Mouse (Mus musculus): ENCODE results near the gene Mtch1.

Gene Mtch1

GRCm38 (mm10) chr17:29305058-29305806 lies 42.5 kb downstream of the Mtch1 start:
- peak; percentile 67 to 72 for DNase-seq (ENCODE audit: low spot score in 2 of 2)

DNA sequence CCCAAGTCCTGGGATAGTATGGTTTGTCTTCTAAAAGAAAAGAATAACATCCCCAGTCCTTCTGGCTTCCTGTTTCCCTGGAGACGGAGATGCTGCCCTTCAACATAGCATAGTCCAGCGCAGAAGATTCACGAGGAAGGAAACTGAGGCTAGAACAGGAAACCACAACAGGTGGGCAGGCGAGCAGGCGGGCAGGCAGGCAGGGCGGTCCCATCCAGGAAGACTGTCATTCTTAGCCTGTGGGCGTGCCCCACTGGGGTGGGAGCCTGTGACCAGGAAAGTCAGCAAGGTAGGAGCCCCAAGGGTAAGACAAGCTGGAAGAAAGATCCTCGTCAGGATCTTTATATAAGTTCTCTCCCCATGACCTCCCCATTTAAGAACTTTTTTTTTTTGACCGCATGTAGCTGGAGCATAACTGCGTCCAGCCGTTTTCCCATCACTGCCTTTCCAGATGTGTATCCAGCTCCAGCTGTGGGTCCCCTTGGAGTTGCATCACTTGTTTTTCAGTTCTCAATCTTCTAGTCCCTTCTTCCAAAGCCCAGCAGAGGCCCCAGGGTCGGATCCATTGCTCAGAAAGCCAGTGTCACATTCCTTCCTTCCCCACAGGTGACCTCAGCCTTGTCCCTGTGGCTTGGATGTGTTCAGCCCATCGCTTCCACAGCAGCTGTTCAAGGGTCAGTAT lies 43.2 kb downstream of the Mtch1 start:
- peak; percentile 90 to 91 for DNase-seq (ENCODE audit: low spot score in 2 of 2)

DNA sequence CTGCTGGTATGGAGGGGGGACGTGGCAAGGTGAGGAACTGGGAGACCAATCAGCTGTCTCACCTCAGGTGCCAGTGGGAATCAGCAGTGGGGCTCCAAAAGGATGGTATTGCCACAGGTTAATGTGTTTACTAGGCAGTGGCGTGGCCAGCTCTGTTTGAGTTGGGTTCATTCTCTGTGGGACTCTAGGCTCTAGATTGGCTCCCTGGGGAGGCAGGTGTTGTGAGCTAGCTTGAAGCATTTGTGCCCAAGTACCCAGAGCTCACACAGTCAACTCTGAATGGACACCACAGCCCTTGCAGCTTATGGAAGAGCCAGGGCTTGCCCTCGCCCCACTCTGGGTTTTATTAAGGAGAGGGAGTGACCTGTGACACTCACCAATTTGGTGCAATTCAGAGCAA lies 43.9 kb downstream of the Mtch1 start:
- peak; percentile 66 to 69 for DNase-seq (ENCODE audit: low spot score in 2 of 2)

DNA sequence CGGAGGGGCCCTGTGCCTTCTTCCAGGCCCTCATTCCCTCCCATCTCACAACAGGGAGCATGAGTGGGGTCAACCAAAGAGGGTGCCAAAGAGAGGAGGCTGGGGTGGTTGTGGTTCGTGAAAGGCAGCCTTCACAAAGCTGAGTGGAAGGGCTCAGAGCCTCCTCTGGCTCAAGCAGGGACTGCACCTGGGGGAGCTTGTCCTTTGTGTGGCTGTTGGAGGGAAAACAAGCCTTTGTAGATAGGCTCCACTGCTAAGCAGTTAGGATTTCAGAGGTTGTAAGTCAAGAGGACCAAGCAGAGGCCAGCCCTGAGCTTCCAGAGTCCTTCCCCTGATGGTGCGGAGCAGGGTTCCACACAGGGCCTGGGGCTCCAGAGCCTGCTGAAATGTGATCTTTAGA lies 44.6 kb downstream of the Mtch1 start:
- DNase-seq (ENCODE audit: low spot score in 2 of 2): peak; percentile 49 to 64

DNA sequence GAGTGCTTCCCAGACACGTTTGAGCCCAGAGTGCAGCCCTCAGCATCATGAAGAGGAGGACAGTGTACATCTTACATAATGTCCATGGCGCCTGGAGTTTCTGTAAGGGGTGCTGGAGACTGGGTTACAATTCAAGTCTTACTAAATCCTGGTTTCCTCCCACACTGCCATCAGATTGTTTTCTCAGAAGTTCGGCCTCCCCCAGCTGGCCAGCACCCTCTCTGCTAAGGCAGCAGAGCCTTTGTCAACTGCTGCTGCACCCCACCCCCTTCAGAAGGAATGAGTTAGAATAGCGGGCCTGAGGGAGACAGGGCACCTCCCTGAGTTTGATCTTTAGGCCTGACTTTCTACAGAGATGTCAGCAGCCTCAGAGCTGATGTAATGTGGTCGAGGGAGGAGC lies 45.6 kb downstream of the Mtch1 start:
- DNase-seq (ENCODE audit: low spot score in 2 of 2): no peak

GRCm38 (mm10) chr17:29301421-29301820 lies 46.3 kb downstream of the Mtch1 start:
- DNase-seq (ENCODE audit: low spot score in 2 of 2): no peak

DNA sequence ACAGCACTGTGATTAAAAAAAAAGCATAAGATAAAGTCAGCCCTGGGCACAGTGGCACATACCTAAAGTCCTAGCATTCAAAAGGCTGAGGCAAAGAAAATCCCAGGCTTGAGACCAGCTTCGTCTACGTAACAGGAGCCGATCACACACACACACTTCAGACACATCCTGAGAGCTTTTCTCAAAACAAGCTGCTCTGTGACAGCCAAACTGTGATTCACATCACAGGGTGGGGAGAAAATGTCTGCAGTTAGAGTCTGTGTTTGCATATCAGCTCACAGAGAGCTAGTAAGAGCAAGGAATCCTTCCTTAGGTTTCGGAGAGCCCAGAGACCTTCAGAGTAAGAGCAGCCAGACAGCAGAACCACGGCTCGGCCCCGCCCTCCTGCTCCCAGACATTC lies 46.8 kb downstream of the Mtch1 start:
- DNase-seq (ENCODE audit: low spot score in 2 of 2): no peak

DNA sequence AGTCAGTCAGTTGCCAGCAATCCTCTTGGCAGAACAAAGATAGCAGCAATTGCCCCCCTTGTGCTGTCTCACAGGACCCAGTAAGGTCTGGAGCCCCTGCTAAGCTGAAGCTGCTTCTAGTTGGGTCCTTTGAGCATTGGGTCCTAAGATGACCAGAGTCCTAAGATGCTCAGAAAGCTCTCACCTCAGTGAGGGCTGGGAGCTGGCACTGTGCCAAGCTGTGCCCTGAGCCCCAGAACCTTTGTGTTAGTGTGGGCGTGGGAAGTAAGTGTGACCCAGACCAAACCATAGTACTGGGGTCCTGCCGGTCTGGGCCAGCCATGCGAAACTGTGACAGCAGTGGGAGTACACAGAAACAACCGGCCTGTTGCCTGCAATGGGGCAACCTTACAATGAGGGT lies 48.5 kb downstream of the Mtch1 start:
- no peak for DNase-seq (ENCODE audit: low spot score in 2 of 2)

DNA sequence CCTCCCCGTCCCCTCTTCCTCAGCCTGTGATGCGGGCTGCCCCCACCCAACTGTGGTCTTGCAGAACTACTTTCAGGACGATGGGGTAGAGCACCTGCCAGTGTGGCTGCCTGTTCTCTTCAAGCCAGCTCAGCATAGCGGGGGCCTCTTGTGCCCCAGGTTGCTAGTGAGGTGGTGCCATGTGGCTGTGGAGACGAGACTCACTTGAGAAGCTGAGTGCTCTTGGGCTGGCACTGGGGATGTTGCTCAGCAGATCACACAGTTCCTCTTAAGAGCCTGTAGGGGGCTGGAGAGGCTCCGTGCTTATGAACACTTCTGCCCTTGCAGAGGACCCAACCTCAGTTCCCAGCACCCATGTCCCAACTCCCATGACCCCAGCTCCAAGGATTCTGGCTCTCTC lies 49.9 kb downstream of the Mtch1 start:
- DNase-seq (ENCODE audit: low spot score in 2 of 2): no peak

GRCm38 (mm10) chr17:29297321-29297720 lies 50.4 kb downstream of the Mtch1 start:
- DNase-seq (ENCODE audit: low spot score in 2 of 2): no peak

DNA sequence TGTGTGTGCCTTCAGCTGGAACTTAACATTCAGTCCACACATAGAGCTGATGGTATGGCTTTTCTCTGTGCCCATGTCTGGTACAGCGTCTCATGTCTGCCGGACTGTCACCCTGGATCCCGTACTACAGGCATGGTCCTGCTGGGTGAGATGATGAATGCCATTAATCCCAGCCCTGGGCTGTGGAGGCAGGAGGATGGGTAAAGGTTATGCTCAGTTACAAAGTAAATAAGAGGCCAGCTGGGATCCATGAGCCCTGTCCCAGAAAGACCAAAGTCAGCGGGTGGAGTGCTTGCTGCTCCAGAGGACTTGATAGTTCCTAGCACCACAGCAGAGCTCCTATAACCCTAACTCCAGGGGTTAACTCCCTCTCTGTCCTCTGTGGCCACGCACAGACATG lies 51.9 kb downstream of the Mtch1 start:
- DNase-seq (ENCODE audit: low spot score in 2 of 2): no peak

GRCm38 (mm10) chr17:29293807-29294605 lies 53.7 kb downstream of the Mtch1 start:
- DNase-seq (ENCODE audit: low spot score in 2 of 2): no peak

DNA sequence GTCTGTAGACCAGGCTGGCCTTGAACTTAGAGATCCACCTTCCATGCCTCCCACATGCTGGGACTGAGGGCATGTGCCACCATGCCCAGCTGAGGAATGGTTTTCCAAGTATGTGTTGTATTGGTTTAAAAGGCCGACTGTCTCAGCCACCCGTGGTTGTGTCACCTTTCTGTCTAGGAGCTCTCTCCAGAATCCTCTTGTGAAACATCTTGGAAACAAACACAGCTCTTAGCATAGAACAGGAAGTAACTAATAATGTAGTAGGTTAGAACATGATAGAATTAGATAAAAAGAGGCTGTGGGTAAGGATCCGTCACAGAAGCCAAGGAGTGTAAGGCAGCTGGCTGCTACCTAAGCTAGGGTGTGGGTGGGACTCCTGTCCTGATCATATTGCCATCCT lies 54.7 kb downstream of the Mtch1 start:
- DNase-seq (ENCODE audit: low spot score in 2 of 2): no peak

DNA sequence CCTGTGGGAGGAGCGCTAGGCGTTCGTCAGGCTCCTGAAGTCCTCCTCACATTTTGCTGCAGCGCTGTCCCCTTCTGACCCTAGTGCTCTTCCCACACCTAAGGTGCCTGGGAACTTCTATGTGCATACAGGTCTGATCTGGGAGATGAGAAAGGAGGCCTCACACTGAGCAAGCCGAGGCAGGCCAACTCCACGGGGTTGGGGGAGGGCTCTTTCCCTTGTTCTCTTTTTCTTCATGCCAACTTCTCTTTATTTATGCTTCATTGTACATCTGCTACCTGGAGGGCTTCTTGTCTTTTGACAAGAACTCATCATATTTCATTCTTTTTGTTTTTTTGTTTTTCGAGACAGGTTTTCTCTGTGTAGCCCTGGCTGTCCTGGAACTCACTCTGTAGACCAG lies 55.9 kb downstream of the Mtch1 start:
- DNase-seq (ENCODE audit: low spot score in 2 of 2): peak; percentile 47 to 55

DNA sequence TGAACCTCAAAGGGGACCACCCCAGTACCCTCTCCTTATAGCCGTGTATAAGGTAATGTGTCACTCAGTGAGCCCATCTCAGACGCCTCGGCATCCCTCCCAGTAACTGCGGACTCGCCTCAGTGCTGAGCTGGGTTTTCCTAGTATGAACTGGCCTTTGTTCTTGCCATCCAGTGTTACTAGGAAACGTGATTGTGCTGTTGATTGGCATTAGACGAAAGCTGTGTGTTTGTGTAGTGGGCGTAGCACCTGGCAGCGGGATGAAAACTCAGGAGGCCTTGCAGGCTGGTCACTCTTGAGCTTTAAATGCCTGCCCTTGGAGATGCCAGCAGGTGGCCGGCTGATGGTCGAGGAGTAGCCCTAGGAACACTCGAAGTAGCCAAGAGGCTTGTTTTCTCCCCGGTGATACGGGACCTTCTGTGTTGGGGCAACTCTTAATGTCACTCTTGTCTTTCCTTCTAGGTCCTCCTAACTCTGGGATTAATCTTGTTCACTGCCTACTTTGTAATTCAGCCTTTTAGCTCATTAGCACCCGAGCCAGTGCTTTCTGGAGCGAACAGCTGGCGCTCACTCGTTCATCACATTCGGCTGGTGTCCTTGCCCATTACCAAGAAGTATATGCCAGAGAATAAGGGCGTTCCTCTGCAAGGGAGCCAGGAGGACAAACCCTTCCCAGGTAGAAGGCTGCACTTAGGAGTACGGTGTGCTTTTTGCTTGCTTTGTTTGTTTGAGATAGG lies 65.3 kb downstream of the Mtch1 start:
- DNase-seq (ENCODE audit: low spot score in 2 of 2): no peak
